Mouse (Mus musculus): ENCODE measurements at regions not wholly inside any gene's neighbourhood (a gene's known extent, or its start where the extent isn't known, plus 50 kb on each side); places are given as distances from the start of the nearest gene placed in this dataset.

- Histone ChIP-seq H3K4me2 (ENCODE audit: low read depth, low read length) (no peak overlapping the region), H3K4me1 (ENCODE audit: control insufficient read depth, low read depth, low read length) (no peaks in the 10 kb centered on the region), H3K27me3 (ENCODE audit: control insufficient read depth, insufficient read depth, low read depth, low read length) (no peaks in the 10 kb centered on the region), H3K9me3 (replicated peaks; ENCODE audit: control insufficient read depth, low read length) (no peaks in the 10 kb centered on the region), H3K9ac (ENCODE audit: low read depth, low read length) (no peak overlapping the region), H3K27ac (ENCODE audit: low read length) (no peak overlapping the region), H3K36me3 (ENCODE audit: control insufficient read depth, insufficient read depth) (no peaks in the 10 kb centered on the region), H3K4me3 (ENCODE audit: low read depth, low read length) (no peak overlapping the region)
- no peak for ATAC-seq (ENCODE audit: low read depth)
- WGBS (ENCODE audit: insufficient replicate concordance): 63% methylated on average over 5 of the region's 6 CpGs
Measured at GRCm38 (mm10) chr12:27283964-27284363, 58.4 kb downstream of the Sox11 start.

DNA sequence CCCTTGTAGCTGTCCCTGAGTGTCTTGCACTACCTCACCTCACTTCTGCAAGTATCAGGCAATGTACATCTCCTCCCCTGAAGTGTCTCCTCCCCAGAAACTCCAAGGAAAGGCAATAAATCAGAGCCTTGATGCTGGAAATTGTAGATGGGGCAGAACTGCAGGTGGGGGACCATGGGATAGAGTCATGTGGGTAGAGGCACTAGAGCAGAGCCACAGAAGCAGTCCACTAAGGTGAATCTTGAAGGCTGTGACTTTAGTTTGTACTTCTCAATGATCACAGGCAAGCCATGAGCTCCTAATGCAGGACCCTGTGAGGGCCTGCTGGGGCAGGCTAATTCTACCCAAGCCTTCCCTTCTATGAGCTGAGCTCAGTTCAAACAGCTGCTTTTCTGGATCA, 80.4 kb downstream of the Sox11 start:
- H3K4me3 ChIP-seq (ENCODE audit: low read depth, low read length): no peak overlapping the region
- no peak overlapping the region for H3K4me2 ChIP-seq (ENCODE audit: low read depth, low read length)
- ATAC-seq (ENCODE audit: low read depth): no peak
- H3K9ac ChIP-seq (ENCODE audit: low read depth, low read length): no peak overlapping the region
- no peaks in the 10 kb centered on the region for H3K27me3 ChIP-seq (ENCODE audit: control insufficient read depth, insufficient read depth, low read depth, low read length)
- H3K36me3 ChIP-seq (ENCODE audit: control insufficient read depth, insufficient read depth): no peaks in the 10 kb centered on the region
- no peaks in the 10 kb centered on the region for H3K4me1 ChIP-seq (ENCODE audit: control insufficient read depth, low read depth, low read length)
- no peak overlapping the region for H3K27ac ChIP-seq (ENCODE audit: low read length)
- H3K9me3 ChIP-seq (replicated peaks; ENCODE audit: control insufficient read depth, low read length): no peaks in the 10 kb centered on the region

- Histone ChIP-seq H3K4me2 (ENCODE audit: low read depth, low read length) (no peak overlapping the region), H3K9me3 (replicated peaks; ENCODE audit: control insufficient read depth, low read length) (no peaks in the 10 kb centered on the region), H3K4me3 (ENCODE audit: low read depth, low read length) (no peak overlapping the region), H3K9ac (ENCODE audit: low read depth, low read length) (no peak overlapping the region), H3K27ac (ENCODE audit: low read length) (no peak overlapping the region), H3K36me3 (ENCODE audit: control insufficient read depth, insufficient read depth) (no peaks in the 10 kb centered on the region), H3K4me1 (ENCODE audit: control insufficient read depth, low read depth, low read length) (no peaks in the 10 kb centered on the region), H3K27me3 (ENCODE audit: control insufficient read depth, insufficient read depth, low read depth, low read length) (no peaks in the 10 kb centered on the region)
- no peak for ATAC-seq (ENCODE audit: low read depth)
- 65% methylated on average over 3 of the region's 3 CpGs for WGBS (ENCODE audit: insufficient replicate concordance)
Measured at GRCm38 (mm10) chr12:27254125-27254524, 88.2 kb downstream of the Sox11 start.

DNA sequence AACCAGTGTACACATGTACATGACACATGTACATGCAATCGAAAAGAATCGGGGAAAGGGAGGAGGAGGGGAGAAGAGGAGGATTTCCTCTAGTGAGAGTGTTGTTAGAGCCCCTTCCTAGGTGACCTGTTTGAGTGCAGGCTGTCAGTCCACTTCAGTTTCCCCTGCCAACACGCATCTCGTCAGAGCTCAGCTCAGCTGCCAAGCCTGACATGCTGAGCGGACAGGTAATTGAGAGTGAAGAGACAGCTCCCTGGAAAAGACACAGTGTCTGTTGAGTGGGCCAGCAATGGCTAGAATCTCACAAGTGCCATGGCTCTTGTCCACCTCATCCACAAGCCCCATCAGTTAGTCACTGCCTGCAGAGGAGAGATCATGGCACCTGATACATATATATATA, 90.9 kb downstream of the Sox11 start:
- WGBS (ENCODE audit: insufficient replicate concordance): 46% methylated on average over 5 of the region's 5 CpGs

GRCm38 (mm10) chr12:27248545-27248855, 93.9 kb downstream of the Sox11 start:
- Histone ChIP-seq H3K4me2 (ENCODE audit: low read depth, low read length) (no peak overlapping the region), H3K4me3 (ENCODE audit: low read depth, low read length) (no peak overlapping the region), H3K36me3 (ENCODE audit: control insufficient read depth, insufficient read depth) (no peaks in the 10 kb centered on the region), H3K4me1 (ENCODE audit: control insufficient read depth, low read depth, low read length) (no peaks in the 10 kb centered on the region), H3K9ac (ENCODE audit: low read depth, low read length) (no peak overlapping the region), H3K27me3 (ENCODE audit: control insufficient read depth, insufficient read depth, low read depth, low read length) (no peaks in the 10 kb centered on the region), H3K27ac (ENCODE audit: low read length) (no peak overlapping the region), H3K9me3 (replicated peaks; ENCODE audit: control insufficient read depth, low read length) (no peaks in the 10 kb centered on the region)
- WGBS (ENCODE audit: insufficient replicate concordance): 73% methylated on average over 3 of the region's 3 CpGs
- ATAC-seq (ENCODE audit: low read depth): no peak

More for the DNA sequence above, 90.9 kb downstream of the Sox11 start:
- no peaks in the 10 kb centered on the region for H3K9me3 ChIP-seq (replicated peaks; ENCODE audit: control insufficient read depth, low read length)
- H3K4me1 ChIP-seq (ENCODE audit: control insufficient read depth, low read depth, low read length): no peaks in the 10 kb centered on the region
- ATAC-seq (ENCODE audit: low read depth): no peak
- H3K4me3 ChIP-seq (ENCODE audit: low read depth, low read length): no peak overlapping the region
- H3K4me2 ChIP-seq (ENCODE audit: low read depth, low read length): no peak overlapping the region
- H3K27ac ChIP-seq (ENCODE audit: low read length): no peak overlapping the region
- H3K9ac ChIP-seq (ENCODE audit: low read depth, low read length): no peak overlapping the region
- no peaks in the 10 kb centered on the region for H3K36me3 ChIP-seq (ENCODE audit: control insufficient read depth, insufficient read depth)
- no peaks in the 10 kb centered on the region for H3K27me3 ChIP-seq (ENCODE audit: control insufficient read depth, insufficient read depth, low read depth, low read length)

DNA sequence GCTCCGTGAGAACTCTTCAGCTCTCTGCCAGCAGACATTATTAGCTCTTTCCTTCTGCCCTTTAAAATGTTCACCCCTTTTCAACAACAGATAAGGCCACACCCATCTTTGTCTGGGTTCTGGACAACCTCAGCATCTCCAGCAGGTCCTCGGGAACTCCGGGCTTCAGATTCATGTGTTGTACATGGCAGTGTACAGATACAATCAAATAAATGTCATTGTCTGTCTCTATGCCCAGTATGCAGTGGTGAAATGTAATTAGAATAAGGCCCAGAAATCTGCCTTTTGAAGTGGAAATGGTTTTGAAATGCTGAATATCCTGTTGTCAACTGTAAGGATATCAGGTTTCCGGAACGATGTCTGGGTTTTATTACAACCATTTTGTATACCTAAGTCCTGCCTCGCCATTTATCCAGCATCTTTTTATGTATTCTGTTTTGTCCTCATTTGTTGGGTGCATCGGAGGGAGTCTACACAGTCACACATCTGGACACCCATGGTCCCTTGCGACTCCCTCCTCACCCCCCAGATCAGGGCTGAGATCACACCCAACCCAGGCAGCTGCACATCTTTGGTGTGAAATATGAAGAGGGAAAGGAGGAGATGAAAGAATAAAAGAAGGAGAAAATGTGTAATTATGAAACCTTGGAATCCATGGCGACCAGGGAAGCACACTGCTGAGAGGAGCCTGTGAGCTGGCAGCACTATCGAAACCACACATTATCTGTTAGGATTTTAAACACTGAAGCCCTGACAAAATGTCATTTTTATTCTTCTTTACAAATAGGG, 94.4 kb downstream of the Sox11 start:
- Histone ChIP-seq H3K27ac (ENCODE audit: low read length) (no peak overlapping the region), H3K9me3 (replicated peaks; ENCODE audit: control insufficient read depth, low read length) (no peaks in the 10 kb centered on the region), H3K4me3 (ENCODE audit: low read depth, low read length) (no peak overlapping the region), H3K4me1 (ENCODE audit: control insufficient read depth, low read depth, low read length) (no peaks in the 10 kb centered on the region), H3K36me3 (ENCODE audit: control insufficient read depth, insufficient read depth) (no peaks in the 10 kb centered on the region), H3K9ac (ENCODE audit: low read depth, low read length) (no peak overlapping the region), H3K27me3 (ENCODE audit: control insufficient read depth, insufficient read depth, low read depth, low read length) (no peaks in the 10 kb centered on the region), H3K4me2 (ENCODE audit: low read depth, low read length) (no peak overlapping the region)
- no peak for ATAC-seq (ENCODE audit: low read depth)
- WGBS (ENCODE audit: insufficient replicate concordance): 55% methylated on average over 10 of the region's 10 CpGs

- no peak for ATAC-seq (ENCODE audit: low read depth)
- WGBS (ENCODE audit: insufficient replicate concordance): 44% methylated on average over 1 of the region's 1 CpGs
- no peak overlapping the region for H3K4me2 ChIP-seq (ENCODE audit: low read depth, low read length)
- no peaks in the 10 kb centered on the region for H3K36me3 ChIP-seq (ENCODE audit: control insufficient read depth, insufficient read depth)
- no peaks in the 10 kb centered on the region for H3K27me3 ChIP-seq (ENCODE audit: control insufficient read depth, insufficient read depth, low read depth, low read length)
- H3K9ac ChIP-seq (ENCODE audit: low read depth, low read length): no peak overlapping the region
- no peaks in the 10 kb centered on the region for H3K4me1 ChIP-seq (ENCODE audit: control insufficient read depth, low read depth, low read length)
- no peaks in the 10 kb centered on the region for H3K9me3 ChIP-seq (replicated peaks; ENCODE audit: control insufficient read depth, low read length)
- no peak overlapping the region for H3K4me3 ChIP-seq (ENCODE audit: low read depth, low read length)
- H3K27ac ChIP-seq (ENCODE audit: low read length): no peak overlapping the region
Measured at GRCm38 (mm10) chr12:27235748-27236147, 106.6 kb downstream of the Sox11 start.

DNA sequence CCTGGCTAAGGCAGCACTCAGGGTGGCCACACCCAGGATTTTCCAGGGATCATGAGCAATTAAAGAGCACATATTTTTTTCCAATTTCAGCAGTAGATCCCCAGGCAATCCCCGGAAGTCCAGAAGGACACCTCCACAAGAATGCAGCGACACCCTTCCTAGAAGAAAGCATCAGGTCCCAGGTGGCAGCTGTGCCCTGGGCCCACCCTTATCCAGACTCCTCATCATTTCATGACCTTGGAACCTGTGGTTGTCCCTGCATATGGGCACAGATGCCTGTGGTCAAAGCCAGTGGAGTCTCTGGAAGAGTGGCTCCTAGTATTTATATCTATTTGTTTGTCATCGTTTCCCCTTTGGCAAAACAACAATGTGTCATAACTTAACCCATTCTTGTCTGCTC, 120.8 kb downstream of the Sox11 start:
- H3K27ac ChIP-seq (ENCODE audit: low read length): no peak overlapping the region
- 55% methylated on average over 3 of the region's 3 CpGs for WGBS (ENCODE audit: insufficient replicate concordance)
- no peak overlapping the region for H3K4me2 ChIP-seq (ENCODE audit: low read depth, low read length)
- no peak overlapping the region for H3K9ac ChIP-seq (ENCODE audit: low read depth, low read length)
- H3K4me1 ChIP-seq (ENCODE audit: control insufficient read depth, low read depth, low read length): no peaks in the 10 kb centered on the region
- no peaks in the 10 kb centered on the region for H3K27me3 ChIP-seq (ENCODE audit: control insufficient read depth, insufficient read depth, low read depth, low read length)
- no peaks in the 10 kb centered on the region for H3K36me3 ChIP-seq (ENCODE audit: control insufficient read depth, insufficient read depth)
- no peaks in the 10 kb centered on the region for H3K9me3 ChIP-seq (replicated peaks; ENCODE audit: control insufficient read depth, low read length)
- ATAC-seq (ENCODE audit: low read depth): no peak
- no peak overlapping the region for H3K4me3 ChIP-seq (ENCODE audit: low read depth, low read length)

- no peak overlapping the region for H3K9ac ChIP-seq (ENCODE audit: low read depth, low read length)
- no peak overlapping the region for H3K4me3 ChIP-seq (ENCODE audit: low read depth, low read length)
- no peak overlapping the region for H3K27ac ChIP-seq (ENCODE audit: low read length)
- no peaks in the 10 kb centered on the region for H3K36me3 ChIP-seq (ENCODE audit: control insufficient read depth, insufficient read depth)
- H3K27me3 ChIP-seq (ENCODE audit: control insufficient read depth, insufficient read depth, low read depth, low read length): no peaks in the 10 kb centered on the region
- H3K4me2 ChIP-seq (ENCODE audit: low read depth, low read length): no peak overlapping the region
- no peaks in the 10 kb centered on the region for H3K4me1 ChIP-seq (ENCODE audit: control insufficient read depth, low read depth, low read length)
- H3K9me3 ChIP-seq (replicated peaks; ENCODE audit: control insufficient read depth, low read length): no peaks in the 10 kb centered on the region
- 23% methylated on average over 7 of the region's 7 CpGs for WGBS (ENCODE audit: insufficient replicate concordance)
- ATAC-seq (ENCODE audit: low read depth): no peak
Measured at GRCm38 (mm10) chr12:27201191-27201590, 141.2 kb downstream of the Sox11 start.
